Mouse (Mus musculus): Measurements from ENCODE around the gene 2210408I21Rik. TPM values are rescaled to one million over a fixed set of nuclear protein-coding genes. Genes with fewer than 3 reads are reported as not detected.

2210408I21Rik gene
- total RNA-seq, 2 experiments from 2014 or later = 19.0 to 21.9 TPM

- no peak for DNase-seq (ENCODE audit: low spot score in 2 of 2)
Measured at GRCm38 (mm10) chr13:77478425-77479119, 343.2 kb downstream of the 2210408I21Rik start.

GRCm38 (mm10) chr13:77489938-77490651, 354.8 kb downstream of the 2210408I21Rik start:
- peak in 1 of 2 experiments; percentile 1 for DNase-seq (ENCODE audit: low spot score in 2 of 2)

- no peak for DNase-seq (ENCODE audit: low spot score in 2 of 2)
Measured at GRCm38 (mm10) chr13:77514046-77514445, 378.7 kb downstream of the 2210408I21Rik start.

DNA sequence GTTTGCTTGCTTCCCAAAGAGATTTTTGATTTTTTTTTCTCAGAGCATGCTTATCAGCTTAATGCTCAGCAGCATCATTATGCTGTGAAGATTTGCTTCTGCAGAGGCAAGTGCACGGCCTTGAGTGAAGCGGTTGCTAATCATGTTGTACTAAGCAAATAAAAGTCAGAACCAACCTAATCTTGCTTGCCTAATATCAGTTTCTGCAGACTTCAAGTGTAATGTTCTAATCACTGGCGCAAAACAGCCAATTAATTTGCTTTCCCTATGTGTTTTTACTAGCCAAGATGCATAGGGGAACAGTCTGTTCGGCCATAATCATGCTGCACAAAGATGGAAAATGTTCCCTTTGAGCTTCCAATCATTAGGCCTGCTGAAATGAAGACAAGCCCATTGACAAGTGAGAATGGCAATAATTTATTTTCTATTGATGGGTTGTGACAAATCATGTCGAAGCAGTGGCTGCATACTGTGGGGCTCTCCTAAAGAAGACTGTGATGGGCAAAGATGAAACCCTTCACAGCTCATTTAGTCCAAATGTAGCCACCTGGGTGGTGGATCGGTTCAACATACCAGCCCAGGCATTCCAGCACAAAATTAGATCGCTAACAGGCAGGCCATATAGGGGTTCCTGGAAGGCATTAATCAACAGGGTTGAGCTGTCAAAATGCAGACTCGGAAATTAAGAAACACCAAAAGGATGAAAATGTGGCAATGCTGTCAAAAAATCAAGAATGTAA, 393.8 kb downstream of the 2210408I21Rik start:
- DNase-seq (ENCODE audit: low spot score in 2 of 2) = peak in 1 of 2 experiments; percentile 4

GRCm38 (mm10) chr13:77529760-77530159, 394.4 kb downstream of the 2210408I21Rik start:
- DNase-seq (ENCODE audit: low spot score in 2 of 2) = peak in 1 of 2 experiments; percentile 18

GRCm38 (mm10) chr13:77537466-77537865, 402.1 kb downstream of the 2210408I21Rik start:
- no peak for DNase-seq (ENCODE audit: low spot score in 2 of 2)

DNA sequence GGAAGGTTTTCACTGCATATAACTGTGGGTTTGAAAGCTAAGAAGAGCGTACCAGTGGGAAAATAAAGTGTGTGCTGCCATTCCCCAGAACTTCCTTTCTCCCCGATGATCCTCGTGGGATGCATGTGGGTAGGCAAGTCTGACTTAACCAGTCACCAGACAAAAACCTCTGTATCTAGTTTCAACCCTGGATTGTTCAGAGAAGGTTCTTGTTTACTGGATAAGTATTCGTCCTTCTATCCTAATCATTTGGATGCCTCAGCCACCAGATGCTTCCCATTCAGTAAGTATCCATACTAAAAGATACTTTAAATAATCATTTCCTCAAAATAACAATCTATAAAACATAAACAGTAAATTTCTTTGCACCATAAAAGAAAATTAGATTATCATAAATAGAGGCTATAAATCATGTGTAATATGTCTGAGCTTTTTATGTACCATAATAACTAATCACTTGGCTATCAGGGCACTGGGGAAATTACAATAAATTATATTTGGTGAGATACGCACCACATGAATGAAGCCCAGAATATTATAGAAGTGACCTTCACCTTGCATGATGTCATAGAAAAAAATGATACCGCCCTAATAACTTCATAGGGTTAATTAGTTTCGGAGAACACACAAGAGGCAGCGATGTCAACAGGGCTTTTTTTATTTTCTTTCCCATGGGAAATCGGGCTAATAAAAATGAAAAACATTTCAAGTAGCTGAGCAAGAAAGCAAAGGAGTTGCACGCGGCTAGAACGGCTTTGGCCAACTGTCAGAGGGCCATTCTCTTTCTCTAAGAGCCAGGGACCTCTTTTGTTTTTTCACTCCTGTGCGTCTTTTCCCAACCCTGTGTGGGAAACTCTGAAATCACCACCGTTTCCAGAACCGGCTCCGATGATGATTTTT, 412.4 kb downstream of the 2210408I21Rik start:
- DNase-seq (ENCODE audit: low spot score in 2 of 2) = no peak

DNA sequence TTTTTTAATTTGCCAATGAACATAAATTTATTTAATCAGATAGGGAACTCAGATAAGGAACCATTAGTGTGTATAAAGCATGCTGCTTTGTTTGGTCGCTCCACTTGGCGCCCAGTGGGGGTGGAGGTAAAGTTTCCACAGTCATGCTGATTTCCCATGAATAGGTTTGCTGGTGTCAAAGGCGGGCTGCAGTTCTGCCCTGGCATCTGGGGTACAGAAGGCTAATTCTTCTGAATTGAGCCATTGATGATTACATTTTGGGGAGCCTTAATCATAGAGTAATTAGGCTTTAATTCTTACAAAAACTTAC, 413.0 kb downstream of the 2210408I21Rik start:
- no peak for DNase-seq (ENCODE audit: low spot score in 2 of 2)

DNA sequence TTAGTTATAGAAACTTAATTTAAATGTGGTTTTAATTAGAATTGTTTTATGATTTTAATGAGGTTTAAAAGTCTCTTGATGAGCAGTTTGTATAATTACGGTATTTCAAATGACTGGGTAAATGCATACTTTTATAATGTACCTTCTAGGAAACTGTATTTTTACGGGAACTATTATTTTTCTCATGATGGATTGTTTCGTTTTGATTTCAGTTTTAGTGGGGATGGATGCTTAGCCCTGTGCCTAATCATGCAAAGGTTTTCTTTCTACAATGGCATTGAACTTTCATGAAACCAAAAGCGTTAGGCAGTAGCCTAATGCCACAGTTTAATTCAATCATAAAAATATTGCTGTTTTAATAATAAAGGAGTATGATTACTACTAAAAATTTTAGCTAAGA, 413.4 kb downstream of the 2210408I21Rik start:
- DNase-seq (ENCODE audit: low spot score in 2 of 2) = no peak

DNA sequence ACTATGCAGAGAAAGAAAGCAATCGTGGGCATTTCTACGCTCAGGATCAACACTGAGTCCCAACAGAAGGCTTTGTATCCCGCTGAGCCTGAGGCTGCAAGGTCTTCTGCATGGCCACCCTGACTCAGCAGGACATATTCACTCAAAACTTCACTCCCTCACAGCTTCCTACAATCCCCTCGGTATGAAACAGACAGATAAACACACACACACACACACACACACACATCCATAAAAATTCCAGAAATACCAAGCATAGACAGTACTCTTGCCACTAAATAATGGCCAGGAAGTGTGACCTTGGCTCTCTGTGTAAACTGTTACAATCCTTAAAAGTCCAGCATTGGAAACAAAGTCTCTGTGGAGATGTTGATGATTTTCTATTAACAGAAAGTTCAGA, 458.7 kb downstream of the 2210408I21Rik start:
- no peak for DNase-seq (ENCODE audit: low spot score in 2 of 2)

DNA sequence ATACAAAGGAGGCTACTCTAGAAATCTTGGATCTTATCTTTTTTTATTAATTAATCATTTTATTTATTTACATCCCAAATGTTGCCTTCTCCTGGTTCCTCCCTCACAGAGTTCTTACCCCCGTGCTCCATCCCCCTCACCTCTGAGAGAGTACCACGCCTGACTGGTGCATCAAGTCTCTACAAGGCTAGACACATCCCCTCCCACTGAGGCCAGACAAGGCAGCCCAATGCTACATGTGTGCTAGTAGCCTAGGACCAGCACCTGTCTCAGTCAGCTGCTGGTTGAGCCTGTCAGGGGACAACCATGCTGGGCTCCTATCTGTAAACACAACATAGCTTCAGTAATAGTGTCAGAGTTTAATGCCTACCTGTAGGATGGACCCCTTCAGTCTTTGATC, 480.0 kb downstream of the 2210408I21Rik start:
- no peak for DNase-seq (ENCODE audit: low spot score in 2 of 2)

Other genes starting within 250 kb of the 2210408I21Rik start
- 10 to 100 TPM; 15.5 to 18.2 TPM for gene Slf1, start 67 bp upstream of the 2210408I21Rik start, total RNA-seq (2021)

Data from layer of hippocampus, adult 18-20 months (tissue).